Mouse (Mus musculus) adrenal gland, postnatal 36 days (tissue): ENCODE measurements around the gene Bdh2. TPM values are rescaled to one million over a fixed set of nuclear protein-coding genes. Genes with fewer than 3 reads are reported as not detected.

Experiments
- DNase-seq, 2 experiments: peaks; one replicate each; pipeline ENCODE4 v3.0.0; 2021; ENCODE audit warnings: mixed read lengths in 1 of 2
- total RNA-seq, 2 experiments: library from RNA; stranded (reverse); gene quantifications; 2 replicates each; pipeline ENCODE4 v1.2.3; 2021

The Bdh2 gene
- total RNA-seq, 2 experiments from 2014 or later: 2.2 to 3.0 TPM

DNA sequence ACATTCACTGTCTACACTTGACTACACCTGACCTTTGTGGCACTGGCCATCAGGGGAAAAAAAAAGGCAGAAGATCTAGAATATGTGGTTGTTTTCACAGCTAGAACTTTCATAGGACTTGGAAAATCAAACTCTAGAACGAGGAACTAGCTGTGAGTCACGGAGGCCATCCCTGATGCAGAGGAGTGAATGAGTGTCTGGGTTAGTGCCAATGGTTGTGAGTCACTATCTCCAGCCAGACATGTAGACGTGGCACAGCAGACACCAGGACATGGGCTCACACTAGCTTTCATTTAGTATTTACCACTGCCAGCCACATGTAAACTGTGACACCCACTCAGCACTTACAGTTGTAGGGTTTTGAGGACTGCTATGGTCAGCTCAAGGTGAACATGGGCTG lies 17.5 kb downstream of the Bdh2 start:
- DNase-seq: peak; percentile 84 to 85

- DNase-seq: no peak
Observed at GRCm38 (mm10) chr3:135300081-135300480, 19.1 kb downstream of the Bdh2 start.

DNA sequence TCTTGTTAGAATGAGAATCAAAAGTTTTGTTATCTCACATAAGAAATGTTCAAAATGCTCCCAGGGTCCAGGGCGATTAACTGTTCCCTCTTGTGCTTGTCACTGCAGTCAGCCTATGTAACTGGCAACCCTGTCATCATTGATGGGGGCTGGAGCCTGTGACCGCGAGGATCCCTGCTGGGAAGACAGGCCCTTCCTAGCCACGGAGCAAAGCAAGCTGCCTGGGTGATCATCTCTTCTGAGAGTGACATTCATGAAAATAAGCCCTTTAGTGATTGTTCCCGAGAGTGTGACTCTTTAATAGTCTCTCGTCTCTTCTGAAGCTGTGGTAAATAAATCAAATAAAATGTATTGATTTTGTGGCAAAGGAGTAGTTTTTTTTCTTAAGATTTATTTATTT lies 23.0 kb downstream of the Bdh2 start:
- DNase-seq: no peak

DNA sequence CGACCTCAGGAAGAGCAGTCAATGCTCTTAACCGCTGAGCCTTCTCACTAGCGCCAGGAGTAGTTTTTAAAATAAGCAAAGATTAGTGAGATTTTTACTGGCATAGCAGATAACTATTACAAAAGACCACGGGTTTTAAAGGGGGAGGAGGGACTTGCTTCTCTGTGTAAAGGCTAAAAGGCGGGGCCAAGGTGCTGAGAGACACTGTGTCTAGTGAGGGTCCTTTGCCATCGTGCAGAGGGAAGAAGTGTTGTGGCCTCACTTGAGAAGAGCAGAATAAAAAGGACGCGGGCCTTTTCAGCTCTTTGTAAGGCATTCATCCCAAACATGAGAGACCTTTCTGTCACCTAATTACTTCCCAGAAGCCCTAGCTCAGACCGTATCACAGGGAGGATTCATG lies 23.5 kb downstream of the Bdh2 start:
- DNase-seq: no peak

DNA sequence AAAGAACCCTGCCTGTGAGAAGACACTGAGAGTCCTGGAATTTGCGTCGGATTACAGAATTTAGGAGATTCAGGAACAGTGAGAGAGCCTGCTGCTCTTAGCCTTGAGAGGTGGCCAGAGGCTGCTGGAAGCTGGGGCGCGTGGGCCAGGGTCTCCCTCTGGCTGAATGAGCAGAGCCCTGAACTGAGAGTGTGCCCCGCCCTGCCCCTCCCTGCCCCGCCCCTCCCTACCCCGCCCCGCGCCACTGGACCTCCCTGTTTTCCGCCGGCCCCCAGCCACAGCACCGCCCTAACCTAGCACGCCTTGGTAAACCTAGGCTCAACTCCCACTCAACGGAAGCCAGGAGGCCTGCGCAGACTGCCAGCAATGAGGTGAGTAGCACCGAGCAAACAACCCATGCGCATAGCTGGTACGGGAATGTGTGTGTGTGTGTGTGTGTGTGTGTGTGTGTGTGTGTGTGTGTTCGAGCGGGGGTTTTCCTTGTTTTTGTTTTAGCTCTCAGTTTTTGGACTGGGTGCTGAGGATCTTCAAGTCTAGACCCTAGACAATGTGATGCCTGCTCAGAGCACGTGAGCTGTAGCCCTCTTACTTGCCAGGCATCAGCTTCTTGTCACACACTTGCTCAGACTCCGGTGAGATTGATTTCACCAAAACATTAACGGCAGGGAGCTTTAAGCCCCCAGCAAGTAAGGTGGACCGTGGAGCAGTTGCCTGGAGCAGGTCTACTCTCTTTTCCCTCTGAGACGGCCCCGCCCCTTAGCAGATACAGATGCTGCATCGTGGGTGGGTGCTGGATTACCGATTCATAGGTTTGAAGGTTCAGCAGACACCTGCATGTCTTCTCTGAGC lies 26.6 kb downstream of the Bdh2 start, which contains the start of gene Slc9b2:
Gene Slc9b2 (plus strand): TSS at position 290 of the 849 bp plus-strand sequence.
- peak; percentile 36 to 44 for DNase-seq

DNA sequence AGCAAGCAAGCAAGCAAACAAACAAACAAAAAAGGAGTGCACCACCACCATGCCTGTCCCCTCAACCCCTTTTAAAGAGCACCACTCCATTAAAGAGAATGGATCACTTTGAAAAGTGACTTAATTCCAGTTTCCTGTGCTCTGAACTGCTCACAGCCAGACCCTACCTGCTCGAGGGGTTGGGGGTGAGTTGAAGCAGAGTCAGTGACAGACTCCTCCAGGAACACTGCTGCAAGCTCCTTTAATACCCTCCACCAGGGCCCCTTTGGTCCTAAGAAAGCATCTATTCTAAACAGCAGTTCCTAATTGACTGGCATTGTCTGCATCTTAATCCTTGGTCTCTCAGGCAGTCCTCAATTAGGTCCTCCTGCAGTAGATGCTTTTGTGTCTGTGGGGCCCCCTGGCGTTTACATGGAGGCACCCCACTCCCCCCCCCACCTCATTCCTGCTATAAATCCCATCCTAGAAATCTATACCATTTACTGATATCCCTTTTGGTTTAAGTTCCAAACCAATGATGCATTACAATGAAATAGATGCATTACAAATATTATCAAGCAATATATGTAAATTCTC lies 32.0 kb downstream of the Bdh2 start:
- DNase-seq: no peak

DNA sequence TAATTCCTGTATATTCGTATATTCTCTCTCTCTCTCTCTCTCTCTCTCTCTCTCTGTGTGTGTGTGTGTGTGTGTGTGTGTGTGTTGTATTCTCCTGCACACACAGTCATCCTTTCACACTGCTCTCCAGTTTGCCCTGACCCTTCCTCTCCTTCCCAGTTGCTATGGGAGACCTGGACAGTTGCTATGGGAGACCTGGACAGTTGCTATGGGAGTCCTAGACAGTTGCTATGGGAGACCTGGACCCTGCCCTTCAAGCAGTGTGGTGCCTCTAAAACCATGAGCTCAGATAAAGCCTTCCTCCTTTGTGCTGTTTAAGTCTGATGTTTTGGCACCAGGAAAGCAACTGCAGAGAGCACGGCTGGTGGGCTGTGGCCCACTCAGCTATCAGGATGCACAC lies 32.7 kb downstream of the Bdh2 start:
- DNase-seq: no peak

DNA sequence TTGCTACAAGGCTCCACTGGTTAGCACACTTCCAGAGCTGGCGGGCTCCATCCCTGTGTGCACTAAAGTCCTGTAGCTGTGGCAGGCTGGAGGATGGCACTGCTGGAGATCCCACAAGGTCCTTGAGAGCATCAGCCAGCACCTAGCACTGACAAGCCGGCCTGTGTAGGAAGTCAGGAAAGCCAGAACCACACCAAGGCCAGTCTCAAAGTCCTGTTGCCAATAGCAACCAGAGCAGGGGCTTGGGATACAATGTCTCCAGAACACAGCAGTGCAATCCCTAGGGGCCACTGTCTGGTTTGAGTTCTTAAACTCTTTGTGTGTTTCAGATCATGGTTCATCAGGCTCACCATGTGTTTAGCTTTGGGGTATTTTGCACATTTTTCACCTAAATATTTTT lies 33.8 kb downstream of the Bdh2 start:
- no peak for DNase-seq

DNA sequence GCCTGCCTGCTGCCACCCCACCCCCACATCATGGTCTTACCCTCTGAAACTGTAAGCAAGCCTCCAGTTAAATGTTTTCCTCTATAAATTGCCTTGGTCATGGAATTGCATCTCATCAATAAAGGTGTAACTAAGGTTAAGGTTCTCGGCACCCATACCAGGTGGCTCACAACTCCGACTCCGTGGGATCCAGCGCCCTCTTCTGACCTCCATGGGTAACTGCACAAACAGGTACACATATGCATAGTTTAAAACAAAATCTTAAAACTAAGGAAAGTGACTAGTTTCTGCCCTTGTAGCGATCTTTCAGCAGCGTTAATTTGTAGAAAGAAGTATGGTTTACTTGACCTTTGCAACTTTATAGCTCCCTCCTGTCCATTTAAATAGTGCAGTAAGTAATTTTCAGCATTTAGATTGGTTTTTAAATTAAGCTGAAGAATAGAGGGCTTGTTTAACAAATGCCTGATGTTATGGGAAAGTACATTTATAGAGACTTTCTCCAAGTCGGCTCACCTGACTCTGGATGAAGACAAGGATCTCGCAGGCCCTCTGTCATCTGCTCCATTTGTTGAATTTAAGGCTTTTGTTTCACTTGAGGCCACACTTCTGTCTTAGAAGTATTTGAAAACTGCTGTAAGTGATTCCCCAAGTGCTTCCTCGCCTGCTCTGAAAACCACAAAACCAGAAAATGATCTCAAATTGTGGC lies 34.9 kb downstream of the Bdh2 start:
- DNase-seq: no peak

- DNase-seq: no peak
Observed at GRCm38 (mm10) chr3:135318331-135318730, 37.3 kb downstream of the Bdh2 start.

DNA sequence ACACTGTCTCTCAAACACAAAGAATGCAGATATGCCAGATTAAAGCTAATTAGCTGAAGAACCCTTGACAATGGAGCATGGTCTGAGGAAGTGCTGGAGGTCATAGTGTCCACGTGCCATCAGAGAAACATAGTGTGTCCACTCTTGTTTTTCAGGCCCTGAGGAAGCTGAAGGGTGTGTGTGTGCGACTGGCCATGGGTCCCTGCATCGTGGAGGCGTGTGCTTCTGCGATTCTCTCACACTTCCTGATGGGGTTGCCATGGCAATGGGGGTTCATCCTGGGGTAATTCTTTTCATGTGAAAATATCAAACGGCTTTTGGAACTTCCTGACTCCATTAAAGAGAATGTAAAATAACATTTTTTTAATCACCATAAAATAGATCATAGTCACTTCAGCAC lies 43.3 kb downstream of the Bdh2 start:
- no peak for DNase-seq

GRCm38 (mm10) chr3:135327176-135327575 lies 46.2 kb downstream of the Bdh2 start:
- no peak for DNase-seq

- DNase-seq: peak in 1 of 2 experiments; percentile 12
Observed at GRCm38 (mm10) chr3:135327601-135328000, 46.6 kb downstream of the Bdh2 start.

DNA sequence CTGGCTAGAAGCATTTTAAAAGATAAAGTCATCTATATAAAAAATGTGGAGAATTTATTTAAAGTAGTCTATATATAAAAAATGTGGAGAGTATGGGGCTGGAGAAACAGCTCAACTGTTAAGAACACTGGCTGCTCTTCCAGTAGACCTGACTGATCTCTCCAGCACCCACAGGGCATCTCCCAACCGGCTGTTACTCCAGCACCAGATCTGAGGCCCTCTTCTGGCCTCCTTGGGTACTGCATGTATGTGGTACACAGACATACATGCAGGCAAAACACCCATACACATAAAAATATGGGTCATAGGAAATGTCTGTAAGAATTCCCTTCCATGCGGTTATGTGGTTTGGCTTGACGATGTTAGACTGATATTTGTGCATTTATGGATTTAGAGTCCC lies 47.5 kb downstream of the Bdh2 start:
- peak; percentile 66 to 73 for DNase-seq

DNA sequence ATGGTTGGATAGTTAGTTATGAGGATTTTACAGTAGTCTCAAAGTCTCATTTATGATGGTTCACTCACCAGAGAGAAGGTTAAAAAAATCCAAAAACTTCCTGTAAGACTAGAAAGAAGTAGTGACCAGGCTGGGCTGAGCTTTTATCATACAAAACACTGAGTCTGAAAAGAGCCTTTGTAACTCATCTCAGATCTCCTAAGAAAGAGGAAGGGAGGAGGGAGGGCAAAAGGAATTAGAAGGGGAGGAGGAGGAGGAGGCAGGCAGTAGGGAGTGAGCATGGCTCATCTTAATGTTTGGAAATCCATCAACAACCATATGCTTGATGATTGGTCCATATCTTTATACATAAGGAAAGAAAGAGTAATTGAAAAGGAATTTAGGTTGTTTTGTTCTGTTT lies 51.7 kb downstream of the Bdh2 start:
- DNase-seq: no peak

DNA sequence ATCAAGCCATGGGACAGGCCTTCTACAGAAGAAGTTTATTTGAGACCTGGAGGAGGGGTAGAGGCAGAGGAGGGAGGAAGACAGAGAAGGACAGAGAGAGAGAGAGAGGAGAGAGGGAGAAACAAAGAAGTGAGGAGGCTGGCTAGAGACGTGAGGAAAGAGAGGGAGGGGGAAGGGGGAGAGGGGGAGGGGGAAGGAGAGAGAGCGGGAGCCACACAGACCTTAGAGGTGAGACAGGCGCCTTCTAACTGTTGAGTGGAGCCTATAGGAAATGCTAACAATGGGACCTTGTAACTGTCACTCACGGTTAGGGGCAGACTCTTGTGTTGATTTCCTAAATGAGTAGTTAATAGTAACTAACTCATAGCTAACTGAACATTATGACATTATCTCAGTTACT lies 52.7 kb downstream of the Bdh2 start:
- no peak for DNase-seq

- DNase-seq: peak in 1 of 2 experiments; percentile 5
Observed at GRCm38 (mm10) chr3:135347739-135348264, 66.8 kb downstream of the Bdh2 start, which contains the start of gene Slc9b1. TSS of gene Slc9b1 (plus strand) at chr3:135348029.

DNA sequence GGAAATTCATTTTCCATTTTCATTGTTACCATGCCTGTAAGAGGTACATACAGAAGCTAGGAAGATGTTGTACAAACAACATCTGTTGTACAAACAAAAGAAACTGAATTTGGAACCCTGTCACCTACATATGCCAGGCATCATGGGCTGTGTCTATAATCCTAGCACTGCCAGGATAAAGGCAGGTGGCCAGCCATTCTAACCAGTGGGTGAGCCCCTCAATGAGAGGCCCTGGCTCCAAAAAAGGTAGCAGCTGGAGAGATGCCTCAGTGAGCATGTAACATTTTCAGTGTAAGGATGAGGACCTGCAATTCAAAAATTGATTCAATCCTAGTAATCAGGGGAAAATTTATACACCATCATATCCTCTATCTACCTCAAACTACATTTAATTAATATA lies 68.0 kb downstream of the Bdh2 start:
- DNase-seq: no peak

GRCm38 (mm10) chr3:135351857-135352256 lies 70.8 kb downstream of the Bdh2 start:
- DNase-seq: no peak
